Mouse (Mus musculus): ENCODE measurements at regions not wholly inside any gene's neighbourhood (a gene's known extent, or its start where the extent isn't known, plus 50 kb on each side); places are given as distances from the start of the nearest gene placed in this dataset.
"Not testable (repeated sequence)": the region's sequence is repeated elsewhere in the genome, so short reads cannot be mapped to it uniquely, and the experiment has no call there.

DNA sequence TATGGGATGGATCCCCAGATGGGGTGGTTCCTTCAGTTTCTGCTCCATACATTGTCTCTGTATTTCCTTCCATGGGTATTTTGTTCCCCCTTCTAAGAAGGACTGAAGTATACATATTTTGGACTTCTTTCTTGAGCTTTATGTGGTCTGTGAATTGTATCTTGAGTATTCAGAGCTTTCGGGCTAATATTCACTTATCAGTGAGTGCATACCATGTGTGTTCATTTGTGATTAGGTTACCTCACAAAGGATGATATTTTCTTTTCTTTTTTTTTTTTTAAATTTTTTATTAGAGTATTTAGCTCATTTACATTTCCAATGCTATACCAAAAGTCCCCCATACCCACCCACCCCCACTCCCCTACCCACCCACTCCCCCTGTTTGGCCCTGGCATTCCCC, 657.8 kb downstream of the Kcnt2 start:
- in situ Hi-C loops (cut with MboI, MseI) = not testable (repeated sequence)

DNA sequence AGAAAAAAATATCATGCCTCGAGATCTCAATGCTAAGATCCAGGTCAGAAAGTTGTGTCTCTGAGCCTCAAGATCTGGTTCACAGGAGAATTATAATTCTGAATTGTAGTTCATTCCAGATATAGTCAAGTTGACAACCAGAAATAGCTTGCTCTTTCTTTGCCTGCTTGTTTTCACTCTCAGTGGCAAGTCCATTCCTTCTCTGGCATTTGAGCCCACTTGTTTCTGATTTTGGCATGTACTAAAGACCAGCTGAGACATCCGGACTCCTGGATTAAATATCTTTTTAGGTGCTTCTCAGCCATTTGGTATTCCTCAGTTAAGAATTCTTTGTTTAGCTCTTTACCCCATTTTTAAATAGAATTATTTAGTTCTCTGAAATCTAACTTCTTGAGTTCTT, 667.6 kb downstream of the Kcnt2 start:
- in situ Hi-C loops (cut with MboI, MseI) = no loop called here

DNA sequence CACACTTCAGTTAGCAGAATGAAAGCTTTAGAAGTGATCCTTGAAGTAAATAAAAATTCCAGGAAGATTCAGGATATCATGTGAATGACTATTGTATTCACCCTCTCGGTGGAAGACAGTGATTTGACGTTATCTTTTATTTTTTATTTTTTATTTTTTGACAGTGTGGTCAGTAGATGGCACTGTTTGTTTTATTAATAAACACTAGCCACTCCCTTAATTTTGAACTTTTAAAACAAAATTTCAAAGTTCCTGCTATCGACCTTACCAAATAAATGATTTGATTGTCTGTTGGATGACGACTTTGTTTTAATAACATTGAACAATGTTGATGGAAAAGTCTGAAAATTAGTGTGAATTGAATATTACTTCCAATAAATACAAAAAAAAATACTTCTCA, 694.4 kb downstream of the Kcnt2 start:
- in situ Hi-C loops (cut with MboI, MseI) = no loop called here

DNA sequence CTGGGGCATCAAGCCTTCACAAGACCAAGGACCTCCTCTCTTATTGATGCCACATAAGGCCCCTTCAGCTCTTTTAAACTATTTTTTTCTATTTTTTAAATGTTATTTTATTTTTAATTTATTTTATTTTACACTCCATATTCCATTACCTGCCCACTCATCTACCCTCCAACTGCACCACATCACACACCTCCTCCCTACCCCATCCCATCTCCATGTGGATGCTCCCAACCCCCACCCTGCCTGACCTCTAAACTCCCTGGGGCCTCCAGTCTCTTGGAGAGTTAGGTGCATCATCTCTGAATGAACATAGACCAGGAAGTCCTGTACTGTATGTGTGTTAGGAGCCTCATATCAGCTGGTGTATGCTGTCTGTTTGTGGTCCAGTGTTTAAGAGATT, 712.9 kb downstream of the Kcnt2 start:
- in situ Hi-C loops (cut with MboI, MseI) = no loop called here

DNA sequence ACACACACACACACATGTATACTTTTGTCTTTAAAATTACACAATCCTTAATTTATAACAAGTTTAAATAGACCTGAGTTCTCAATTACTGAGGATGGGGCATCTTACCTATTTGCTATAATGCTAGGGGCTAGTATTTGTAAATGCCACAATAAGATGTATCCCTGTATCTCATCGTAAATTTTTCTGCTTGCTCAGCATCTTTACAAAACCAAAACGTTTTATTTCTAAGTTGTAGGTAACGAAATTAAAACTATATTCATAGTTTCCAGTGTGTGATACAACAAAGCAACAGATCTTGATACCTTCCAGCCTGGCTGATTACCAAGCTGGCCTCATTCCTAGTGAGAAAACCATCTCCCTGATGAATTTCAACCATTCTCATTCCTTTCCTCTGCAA, 755.9 kb downstream of the Kcnt2 start:
- in situ Hi-C loops (cut with MboI, MseI) = loop anchor here (25.0 kb wide), 1 partner anchor 1410 kb away; no protein-coding TSS in a partner anchor
